Mouse (Mus musculus) adrenal gland, adult 2 months (tissue): ENCODE measurements around the gene Ptpn13. TPM values are rescaled to one million over a fixed set of nuclear protein-coding genes. Genes with fewer than 3 reads are reported as not detected.

ENCODE experiments used
- DNase-seq: peaks from one replicate; pipeline ENCODE4 v3.0.0; 2021
- polyA plus RNA-seq: library from polyadenylated mRNA; depleted of rRNA; stranded (reverse); fragments of >200 nt; gene quantifications from 2 replicates; pipeline ENCODE4 v1.2.3, GENCODE M21; 2012
- total RNA-seq, 2 experiments: library from RNA; stranded (reverse); gene quantifications; 2 replicates each; pipeline ENCODE4 v1.2.3; 2021

Ptpn13 gene
- total and polyA plus RNA-seq, 3 experiments: 3.6 to 32.8 (median 21.4) TPM

DNA sequence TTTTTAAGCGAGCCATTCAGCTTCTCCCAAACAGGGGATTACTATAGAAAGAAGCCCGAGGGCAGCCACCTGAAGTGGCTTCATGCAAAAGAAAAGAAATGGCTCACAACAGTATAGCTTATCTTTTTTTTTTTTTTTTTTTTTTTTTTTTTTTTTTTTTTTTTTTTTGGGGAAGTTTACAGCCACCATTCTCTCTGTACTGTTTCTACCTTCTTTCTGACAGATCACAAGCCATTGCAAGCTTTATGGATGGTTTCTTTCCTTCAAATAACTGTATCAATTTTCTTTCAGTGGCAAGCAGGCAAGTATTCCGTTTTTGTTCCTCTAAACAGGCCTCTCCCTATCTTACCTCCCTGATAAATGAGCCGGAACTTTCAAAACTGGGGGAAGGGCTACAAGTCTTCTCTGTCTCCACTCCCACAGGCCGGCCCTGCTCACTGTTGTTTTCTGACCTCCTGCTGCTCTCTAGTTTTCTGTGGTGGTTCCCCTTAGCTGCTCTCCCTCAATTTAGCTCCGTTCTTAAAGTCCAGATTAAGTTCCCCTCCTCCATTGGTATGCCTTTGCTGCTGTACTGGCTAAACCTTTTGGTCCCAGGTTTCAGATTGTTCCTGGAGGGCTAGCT lies 1.6 kb upstream of the Ptpn13 start:
- peak; percentile 17 for DNase-seq

DNA sequence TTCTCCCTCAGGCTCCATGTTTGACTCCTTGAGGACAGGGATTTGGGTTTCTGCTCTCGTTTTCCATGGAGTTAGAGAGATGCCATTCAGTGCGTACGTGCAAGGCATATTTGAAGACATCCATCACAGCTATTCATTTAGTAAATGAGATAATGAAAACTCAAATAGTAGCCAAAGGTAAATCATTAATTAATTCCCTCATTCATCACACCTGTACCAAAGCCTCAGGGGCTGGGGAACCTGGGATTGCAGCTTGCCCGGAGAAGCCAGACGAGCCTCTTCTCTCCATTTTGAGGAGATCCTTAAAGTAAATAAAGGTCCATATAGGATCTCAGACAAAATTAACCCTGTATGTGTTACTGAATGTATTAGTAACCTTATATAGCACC lies 1.1 kb upstream of the Ptpn13 start:
- DNase-seq: no peak

GRCm38 (mm10) chr5:103425363-103426031 lies 505 bp downstream of the Ptpn13 start:
- DNase-seq: peak; percentile 59

GRCm38 (mm10) chr5:103426250-103426649 lies 1.3 kb downstream of the Ptpn13 start:
- DNase-seq: no peak

DNA sequence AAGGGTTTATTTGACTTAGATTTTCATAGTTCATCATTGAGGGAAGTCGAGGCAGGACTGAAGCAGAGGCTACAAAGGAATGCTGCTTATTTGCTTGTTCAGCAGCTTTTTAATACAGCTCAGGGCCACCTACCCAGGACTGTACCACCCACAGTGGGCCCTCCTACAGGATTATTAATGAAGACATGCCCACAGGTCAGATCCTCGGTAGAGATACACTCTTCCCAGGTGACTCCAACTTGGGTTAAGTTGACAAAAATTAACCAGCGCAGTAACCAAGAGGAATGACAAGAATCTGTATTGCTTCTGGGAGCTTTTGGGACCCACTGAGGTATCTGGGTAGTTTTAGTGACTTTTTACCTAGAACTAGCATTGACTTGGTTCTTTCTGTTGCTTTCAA lies 6.0 kb downstream of the Ptpn13 start:
- DNase-seq: no peak

DNA sequence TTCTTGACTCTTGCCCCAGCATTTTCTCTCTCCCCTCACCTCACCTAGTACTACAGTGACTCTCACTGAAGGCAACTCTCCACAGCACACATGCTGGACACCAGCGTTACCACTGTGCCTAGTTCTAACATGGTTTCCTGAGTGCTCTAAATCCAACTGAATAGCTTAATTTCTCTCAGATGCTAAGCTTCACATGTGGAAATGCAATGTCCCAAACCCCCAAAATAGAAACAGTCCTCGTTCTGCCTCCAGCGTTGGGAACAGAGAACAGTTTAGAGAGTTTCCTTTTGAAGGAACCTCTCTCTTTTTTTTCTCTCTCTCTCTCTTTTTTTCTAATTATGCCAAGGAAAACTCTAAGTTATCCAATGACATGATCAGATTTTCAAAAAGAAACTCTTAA lies 6.5 kb downstream of the Ptpn13 start:
- no peak for DNase-seq

DNA sequence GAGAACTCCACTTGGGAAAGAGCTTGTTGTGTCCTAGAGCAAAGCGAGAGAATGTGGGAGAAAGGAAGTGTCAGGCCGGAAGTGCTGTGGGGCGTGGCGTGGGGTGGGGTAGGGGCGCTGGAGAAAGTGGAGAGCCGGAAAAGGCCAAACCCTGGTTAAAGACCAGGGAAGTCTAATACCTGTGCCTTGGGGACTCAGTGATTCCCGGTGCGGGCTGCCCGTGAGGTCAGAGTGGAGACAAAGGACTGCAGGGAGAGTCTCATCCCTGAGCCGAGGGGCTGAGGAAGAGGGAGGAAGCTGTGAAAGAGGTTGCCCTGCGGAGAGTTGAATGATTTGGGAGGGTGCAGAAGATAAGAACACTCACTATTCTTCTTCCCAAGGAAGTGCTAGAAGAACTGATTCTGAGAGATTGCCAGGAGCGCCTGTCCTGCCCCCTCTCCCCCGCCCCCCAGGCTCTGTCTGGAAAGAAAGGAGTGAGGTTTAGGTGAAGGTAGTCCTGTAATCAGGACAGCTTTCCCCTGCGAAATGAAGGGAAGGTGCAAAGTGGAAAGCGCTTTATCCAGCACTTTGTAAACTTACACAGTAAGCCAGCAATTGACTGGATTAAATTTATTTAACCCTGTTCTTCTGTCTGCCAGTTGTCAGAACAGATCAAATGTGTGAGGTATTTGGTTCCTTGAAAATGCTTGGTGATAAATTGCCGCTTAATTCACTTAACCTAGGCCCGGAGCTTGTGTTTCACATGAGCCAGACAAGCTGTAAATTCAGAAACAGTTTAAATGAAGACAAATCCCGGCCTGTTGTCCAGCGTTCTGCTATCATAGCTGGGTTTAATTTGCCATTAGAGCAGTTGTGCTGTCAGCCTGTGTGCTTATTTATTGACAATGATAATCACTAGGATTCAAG lies 11.3 kb downstream of the Ptpn13 start:
- DNase-seq: peak; percentile 50

- DNase-seq: no peak
Observed at GRCm38 (mm10) chr5:103437714-103438113, 12.7 kb downstream of the Ptpn13 start.

DNA sequence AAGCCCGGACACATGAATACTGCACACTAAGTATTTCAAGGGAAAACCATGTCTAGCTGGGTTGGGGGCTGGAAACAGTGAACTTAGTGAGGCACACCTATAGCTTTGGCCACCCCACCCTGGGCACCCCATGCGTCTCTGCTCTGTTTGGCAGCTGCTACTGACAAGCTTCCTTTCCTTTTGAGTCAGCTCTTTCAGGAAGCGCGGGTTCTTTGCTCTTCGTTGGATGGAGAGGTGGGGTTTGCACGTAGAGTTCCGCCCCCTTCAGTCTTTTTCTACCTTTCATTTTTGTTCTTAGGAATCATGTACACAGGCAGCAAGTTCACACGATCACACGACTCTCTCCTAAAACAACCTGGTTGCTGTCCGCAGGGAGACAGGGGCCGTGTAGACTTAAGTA lies 14.2 kb downstream of the Ptpn13 start:
- DNase-seq: no peak

- no peak for DNase-seq
Observed at GRCm38 (mm10) chr5:103440418-103441276, 15.7 kb downstream of the Ptpn13 start.

DNA sequence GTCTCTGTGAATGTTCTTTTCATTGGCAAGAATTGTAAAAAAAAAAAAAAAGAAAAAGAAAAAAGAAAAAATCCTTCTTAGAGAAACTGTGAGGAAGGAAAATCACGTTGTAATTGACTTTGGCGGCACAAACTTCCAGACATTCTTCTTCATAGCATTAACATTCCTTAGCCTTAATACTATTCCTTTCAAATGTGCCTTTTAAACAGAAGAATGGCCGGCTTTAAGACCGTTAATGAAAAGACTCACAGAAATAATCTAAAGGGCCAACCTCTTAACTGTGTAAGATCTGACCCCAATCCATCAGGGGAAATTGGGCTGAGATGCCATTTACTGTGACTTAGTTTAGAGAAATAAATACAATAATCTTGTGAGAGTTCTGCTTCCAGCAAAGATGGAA lies 16.7 kb downstream of the Ptpn13 start:
- no peak for DNase-seq

- no peak for DNase-seq
Observed at GRCm38 (mm10) chr5:103442269-103442688, 17.3 kb downstream of the Ptpn13 start.

GRCm38 (mm10) chr5:103442921-103443320 lies 17.9 kb downstream of the Ptpn13 start:
- DNase-seq: no peak

DNA sequence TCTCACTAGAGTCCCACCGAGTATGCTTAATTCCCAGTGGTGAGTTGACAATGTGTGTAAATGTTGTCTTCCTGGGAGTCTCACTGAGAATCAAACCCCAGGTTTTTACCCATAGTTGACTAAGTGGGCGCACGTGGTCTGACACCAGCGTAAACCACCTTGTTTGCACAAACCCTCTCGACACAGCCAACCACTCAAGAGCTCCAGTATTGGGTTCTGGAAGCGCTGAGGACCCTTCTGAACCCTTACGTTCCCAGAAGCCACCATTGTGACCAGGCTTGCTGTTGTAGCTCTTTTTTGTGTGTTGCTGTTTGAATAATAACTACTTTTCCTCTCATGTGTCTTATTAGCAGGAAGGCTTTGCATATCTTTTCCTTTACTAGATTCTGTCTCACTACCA lies 20.4 kb downstream of the Ptpn13 start:
- no peak for DNase-seq

- no peak for DNase-seq
Observed at GRCm38 (mm10) chr5:103447806-103448416, 22.9 kb downstream of the Ptpn13 start.

DNA sequence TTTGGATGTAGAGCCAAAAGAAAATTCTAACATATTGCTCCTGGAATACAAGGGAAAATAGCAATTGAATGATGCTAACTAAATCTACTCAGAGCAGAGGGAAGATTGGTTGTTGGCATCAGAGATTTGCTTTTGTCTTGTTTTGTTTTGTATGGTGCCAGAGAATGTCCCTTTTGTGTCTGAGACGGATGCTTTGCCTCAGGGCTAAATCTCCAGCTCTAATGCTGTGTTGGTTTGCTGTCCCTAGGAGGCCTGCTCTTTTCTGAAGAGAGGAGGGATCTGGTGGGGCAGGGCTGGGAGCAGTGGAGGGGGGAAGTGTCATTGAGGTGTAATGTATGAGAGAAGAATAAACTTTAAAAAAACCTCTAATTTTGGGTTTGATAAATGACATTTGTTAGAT lies 23.5 kb downstream of the Ptpn13 start:
- DNase-seq: no peak

DNA sequence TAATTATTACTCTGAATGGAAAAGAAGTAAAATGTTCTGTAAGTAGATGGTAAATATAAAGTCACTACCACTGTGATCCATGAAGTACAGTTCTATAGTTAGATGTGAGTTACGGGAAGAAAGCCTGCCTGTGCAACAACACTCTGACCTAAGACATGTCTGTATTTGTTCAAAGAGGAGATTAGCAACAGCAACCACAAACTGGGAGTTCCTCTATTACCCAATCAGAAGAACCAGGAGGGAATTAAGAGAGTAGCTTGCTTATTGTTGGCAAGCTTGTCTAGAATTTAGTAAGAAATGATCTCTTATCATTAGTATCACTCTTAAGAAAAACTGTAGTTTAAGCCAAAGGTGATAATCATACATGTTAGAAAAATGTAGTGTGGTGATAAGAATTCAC lies 25.7 kb downstream of the Ptpn13 start:
- no peak for DNase-seq

DNA sequence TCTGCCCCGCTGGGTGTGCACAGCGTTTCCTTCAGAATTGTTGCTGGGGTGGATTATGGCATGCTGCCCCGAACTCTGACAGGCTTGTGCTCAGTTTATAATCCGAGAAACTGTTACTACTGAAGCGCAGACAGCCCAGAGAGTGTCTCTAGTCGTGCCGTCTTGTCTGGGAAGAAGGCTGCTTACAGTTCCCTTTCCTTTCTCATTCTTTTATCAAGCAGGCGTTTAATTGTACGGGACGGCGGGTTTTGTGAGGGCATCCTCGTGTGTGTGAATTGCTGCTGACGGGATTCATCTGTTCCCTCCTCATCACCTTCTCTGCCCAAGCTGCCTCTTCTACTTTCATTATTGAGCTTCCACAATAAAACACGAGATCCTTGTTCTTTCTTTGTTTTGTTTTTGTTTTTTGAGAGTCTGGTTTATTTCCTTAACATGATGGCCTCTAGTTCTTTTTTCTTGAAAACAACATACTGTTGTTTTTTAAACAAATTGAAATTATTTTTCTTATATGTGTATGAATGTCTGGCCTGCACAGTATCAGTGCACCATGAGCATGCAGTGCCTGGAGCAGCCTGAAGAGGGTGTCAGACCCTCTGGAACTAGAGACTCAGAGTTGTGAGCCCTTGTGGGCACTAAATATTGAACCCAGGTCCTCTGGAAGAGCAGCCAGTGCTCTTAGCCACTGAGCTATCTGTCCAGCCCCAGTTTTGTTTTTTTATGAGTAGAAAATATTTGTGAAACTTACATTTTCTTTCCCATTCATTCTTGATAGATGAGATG lies 28.6 kb downstream of the Ptpn13 start:
- DNase-seq: no peak

DNA sequence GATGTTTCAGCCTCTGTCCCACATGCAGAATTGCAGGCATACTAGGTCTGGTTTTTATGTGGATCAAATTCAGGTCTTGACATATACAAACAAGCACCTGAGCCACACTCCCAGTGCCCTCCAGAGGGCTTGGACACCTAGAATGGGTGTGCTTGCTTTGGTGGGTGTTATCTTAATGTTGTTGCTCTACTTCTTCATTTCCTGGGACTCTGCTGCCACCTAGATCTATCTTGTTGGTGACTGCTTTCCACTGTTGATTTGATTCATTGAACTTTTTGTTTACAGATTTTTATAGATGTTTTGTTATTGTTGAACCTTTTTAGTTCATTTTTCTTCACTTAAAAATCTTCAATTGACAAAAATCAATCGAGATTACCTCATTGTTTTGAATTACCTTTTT lies 31.8 kb downstream of the Ptpn13 start:
- DNase-seq: no peak

DNA sequence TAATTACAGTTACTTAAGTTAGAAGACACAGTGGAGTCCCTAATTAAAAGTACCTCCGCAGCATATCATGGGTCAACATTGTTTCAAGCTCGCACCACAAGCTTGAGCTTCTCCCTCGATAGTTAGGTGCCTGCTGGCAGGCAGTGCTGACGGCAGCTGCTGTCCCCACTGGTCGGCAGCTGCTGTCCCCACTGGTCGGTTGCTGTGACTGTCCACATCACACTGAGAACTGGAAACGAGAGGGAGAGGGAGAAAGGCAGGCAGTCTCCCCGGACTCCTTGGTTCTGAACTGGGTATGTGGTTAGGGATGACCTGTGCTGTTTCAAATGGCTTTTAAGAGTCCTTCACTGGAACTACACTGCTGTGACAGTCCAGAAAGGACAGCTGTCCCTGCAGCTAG lies 33.4 kb downstream of the Ptpn13 start:
- DNase-seq: no peak
